Mouse (Mus musculus) hematopoietic stem cell, adult 5-6 weeks (primary cell): ENCODE data around the gene Tnfrsf14. TPM values are rescaled to one million over a fixed set of nuclear protein-coding genes. Genes with fewer than 3 reads are reported as not detected.

Source experiments
- ATAC-seq, 2 experiments: fragments of 125-278 bp in 1 of 2; replicated peaks in 1 of 2; 2 replicates each; pipeline ENCODE4 v1.8.0; 2016 to 2017; ENCODE audit warnings: inconsistent platforms in 2 of 2, mild to moderate bottlenecking in 2 of 2, moderate number of reproducible peaks in 2 of 2, low read depth in 1 of 2, moderate TSS enrichment in 1 of 2; ENCODE audit not compliant: low FRiP score in 2 of 2, poor library complexity in 2 of 2, severe bottlenecking in 2 of 2, insufficient read depth in 1 of 2, low TSS enrichment in 1 of 2
- total RNA-seq: library from RNA; stranded (forward); fragments of 172-1452, 232-1000 nt; gene quantifications from 2 replicates; pipeline ENCODE4 v1.2.3, GENCODE M21; 2017

Gene Tnfrsf14
- total RNA-seq = 29.9 and 48.0 TPM in 2 replicates

DNA sequence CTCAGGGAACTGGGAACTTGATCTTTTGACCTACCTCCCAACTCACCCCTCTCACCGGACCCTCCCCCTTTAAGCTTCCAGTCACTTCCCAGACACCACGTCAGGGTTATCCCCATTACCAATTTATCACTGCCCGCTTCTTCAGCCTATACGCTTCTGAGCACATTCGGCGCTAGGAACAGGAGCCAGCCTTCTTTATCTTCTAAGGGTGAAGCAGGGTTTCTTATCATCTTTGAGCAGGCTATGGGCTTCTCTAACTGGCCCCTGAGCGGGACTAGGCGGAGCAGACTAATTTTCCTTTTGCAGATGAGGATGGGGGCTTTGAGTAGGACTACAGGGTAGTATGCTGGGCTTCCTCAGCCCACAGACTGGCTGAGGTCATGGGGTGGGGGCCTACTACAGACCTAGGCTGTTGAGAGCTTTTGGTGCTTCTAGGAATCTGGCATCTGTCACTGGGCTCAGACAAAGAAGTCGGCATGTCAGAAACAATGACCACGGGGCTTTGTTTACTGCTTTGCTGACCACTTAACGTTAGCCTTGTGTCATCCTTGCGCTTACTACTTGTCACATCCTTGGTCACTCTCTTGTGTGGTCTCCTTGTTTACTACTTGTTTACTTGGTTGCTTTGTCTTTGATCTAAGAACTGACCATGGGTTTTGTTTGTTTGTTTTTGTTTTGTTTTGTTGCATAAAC, at the start of gene Tnfrsf14:
TSS of gene Tnfrsf14 (minus strand) at position 169 of the 693 bp plus-strand sequence.
- ATAC-seq = peak; percentile 13 to 19; a peak in 1 of 4 replicates

DNA sequence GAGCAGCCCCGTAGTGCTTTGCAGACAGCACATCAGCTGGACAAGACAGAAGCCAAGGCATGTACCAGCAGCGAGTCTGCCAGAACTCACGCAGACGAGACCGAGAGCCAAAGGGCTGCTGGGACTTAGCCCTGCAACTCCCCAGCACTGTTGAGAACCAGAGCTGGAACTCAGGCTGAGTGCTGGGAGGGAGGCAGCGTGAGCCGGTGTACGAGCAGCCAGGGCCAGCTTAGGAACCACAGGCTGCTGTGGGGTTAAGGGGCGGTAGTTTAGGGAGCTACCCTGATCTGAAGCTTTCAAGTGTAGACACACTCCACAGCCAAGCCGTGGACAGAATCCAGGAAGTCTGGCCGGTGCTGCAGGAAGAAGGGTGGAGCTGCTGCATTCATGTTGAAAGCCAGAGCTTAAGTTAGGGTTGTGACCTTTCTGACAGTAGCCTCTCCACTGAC, 45.8 kb upstream of the Tnfrsf14 start:
- no peak for ATAC-seq

DNA sequence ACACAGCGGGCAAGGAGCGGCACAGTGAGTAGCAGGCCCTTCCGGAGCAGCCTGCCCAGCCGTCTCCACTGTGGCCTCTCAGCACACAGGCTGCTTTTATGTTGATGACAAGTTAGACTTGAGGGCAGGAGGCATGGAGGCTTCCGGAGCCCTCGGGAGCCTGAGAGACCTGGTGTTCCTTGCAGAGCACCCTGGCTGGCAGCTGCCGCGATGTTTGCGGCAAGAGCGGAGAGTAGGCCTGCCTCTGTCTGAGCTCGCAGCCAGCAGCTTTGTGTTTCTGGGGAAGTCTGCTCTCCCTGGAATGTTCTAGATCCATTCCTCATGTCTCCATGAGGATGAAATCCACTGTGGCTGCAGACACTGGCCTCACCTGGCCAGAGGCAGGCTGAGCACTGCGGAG, 44.2 kb upstream of the Tnfrsf14 start:
- no peak for ATAC-seq

DNA sequence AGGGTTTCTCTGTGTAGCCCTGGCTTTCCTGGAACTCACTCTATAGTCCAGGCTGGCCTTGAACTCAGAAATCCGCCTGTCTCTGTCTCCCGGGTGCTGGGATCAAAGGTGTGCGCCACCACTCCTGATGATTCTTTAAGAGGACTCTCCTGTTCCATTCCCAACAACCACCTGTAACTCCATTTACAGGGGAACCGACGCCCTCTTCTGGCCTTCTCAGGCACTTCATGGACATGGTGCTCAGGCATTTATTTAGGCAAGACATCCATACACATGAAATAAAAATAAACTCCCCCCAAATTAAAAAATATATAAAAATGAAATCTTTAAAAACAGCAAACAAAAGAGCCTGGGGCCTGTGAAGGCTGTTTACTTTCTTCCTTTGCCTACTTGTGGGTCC, 38.8 kb upstream of the Tnfrsf14 start:
- ATAC-seq = no peak

DNA sequence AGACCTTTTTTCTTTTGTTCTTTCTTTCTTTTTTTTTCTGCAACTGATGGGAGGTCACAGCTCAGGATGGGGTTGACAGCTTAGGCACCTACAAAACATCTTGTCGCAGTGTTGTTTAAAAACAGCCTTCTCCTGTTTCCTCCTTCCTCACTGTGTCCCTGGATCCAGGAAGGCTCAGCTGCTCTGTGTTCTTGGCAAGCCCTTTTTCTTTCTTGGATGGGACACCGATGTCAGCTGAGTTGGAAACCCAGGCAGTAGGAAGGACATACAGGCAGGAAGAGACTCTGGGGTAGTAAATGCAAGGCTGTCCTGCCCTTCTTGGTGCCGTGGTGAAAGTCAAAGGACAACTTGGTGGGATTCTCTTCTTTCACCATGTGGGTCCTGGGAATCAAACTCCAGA, 37.5 kb upstream of the Tnfrsf14 start:
- no peak for ATAC-seq

DNA sequence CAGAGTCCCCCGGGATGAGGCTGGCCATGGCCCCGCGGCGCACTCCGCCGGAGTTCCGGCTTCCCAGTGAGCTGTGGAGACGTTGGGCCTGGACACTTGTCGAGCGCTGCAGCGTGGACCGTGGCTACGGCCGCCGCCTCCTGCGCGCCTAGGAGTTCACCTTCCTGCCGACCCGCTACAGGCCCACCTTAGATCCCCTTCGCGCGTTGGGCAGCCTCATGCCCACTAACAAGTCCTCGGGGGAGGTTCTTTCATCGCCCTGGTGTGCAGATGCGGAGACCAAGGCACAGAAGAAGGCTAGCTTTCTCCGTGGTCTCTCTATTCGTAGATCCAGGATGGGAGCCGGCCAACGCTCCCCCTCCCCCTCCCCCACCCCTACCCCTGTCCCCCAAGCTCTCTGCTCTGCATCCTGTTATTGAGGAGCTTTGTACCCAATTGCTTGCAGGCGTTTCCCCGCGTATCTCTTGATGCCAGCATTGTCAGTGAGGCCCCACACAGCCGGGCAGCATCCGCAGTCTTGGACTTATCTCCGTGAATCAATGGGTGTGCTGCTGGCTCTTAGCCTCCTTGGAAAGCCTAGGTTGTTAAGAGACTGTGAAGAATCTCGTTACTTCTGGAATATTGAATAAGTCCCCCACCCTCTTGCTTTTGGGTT, 36.3 kb upstream of the Tnfrsf14 start:
- ATAC-seq = 0 out of 4 replicates have a peak, but pooled peaks of 1 of the 2 experiments have one; percentile 0

DNA sequence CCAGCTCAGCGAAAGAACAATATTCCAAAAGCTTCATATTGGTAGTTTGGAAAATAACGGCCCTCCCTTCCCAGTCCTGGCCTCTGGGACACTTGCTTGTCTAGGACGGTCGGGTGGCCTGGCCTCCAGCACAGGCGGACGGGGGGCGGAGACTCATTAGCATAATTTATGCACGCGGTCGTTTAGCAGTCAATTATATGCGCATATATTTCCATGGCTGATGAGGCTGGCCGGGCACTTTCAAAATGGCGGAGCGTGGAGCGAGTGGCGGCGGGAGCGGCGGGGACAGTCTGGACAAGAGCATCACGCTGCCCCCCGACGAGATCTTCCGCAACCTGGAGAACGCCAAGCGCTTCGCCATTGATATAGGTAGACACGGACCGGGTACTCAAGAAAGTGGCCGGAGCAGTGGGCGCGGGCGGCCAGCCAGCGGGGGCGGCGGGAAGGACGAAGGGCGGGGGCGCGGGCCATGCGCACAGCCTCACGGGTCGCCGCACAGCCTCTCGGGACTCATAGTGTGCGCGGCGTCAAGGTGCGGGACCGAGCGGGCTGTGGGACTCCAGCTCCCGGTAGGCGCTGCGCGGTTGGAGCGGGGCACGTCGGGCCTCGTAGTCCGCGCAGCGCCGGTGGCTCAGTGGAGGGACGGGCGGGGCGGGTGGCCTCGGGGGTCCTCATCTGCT, 35.7 kb upstream of the Tnfrsf14 start, which contains the start of gene Pank4:
TSS of gene Pank4 (plus strand) at position 223 of the 680 bp plus-strand sequence.
- ATAC-seq = peak; percentile 68 to 74

DNA sequence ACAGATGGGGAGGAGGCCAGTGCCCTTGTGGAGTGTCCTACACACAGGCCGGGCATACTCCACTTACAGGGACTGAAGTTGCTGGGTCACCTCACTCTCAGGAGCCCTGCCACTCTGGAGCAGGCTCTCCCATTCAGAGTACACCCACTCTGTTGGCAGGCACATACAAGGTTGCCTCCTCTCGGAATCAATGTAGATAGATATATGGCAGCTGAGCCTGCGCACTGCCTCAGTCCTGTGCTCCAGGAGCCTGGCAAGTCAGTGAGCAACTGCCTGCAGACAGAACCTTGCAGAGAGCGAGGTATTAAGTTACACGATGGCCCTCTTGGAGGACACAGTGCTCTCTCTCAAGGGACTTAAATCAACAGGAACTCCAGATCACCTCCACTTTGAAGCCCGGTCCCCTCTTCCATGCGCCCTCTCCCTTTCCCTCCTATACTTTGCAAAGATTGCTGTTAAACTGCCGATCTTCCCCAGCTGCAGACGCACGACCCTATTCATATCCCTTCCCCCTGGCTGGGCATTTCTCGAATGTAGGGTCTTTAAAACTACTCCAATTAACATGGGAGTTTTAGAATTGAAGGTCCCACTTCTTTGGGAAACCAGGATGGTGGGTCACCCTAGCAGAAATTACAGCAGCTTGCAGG, 35.0 kb upstream of the Tnfrsf14 start:
- no peak for ATAC-seq

DNA sequence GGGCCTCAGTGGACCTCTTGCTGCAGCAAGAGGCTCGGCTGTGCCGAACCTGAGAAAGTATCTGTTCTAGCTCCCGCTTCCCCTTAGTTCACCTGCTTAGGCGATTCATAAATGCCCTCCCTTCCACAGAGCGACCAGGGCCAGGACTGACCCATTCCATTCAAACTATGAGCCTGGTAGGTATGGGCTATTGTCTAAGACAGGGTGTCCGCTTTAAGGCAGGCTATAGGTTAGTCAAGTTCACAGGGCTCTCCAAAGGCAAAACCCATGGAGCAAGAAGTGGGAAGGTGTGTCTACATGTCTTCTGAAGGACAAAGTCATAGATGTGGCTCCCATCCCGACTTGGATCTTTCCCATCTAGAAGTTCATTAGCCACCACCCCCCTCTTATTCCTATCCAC, 34.3 kb upstream of the Tnfrsf14 start:
- no peak for ATAC-seq

DNA sequence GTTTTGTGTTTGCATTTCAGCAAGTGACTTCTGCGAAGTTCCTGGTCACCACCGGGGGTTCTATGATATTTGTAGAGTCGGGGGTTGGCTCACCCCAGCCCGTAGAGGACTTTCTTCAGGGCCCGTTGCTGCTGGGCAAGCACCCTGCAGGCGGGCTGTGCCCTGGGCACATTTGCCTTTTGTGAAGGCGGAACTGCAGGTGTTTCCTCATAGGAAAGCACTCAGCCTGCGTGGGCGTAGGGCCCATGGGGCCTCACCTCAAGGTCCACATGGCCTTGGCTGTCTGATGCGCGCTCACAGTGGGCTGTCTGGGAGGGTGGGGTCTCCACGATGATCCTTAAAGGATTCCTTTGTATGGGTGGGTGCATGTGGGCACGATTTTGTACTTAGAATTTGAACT, 33.5 kb upstream of the Tnfrsf14 start:
- ATAC-seq = peak; percentile 71 to 74

DNA sequence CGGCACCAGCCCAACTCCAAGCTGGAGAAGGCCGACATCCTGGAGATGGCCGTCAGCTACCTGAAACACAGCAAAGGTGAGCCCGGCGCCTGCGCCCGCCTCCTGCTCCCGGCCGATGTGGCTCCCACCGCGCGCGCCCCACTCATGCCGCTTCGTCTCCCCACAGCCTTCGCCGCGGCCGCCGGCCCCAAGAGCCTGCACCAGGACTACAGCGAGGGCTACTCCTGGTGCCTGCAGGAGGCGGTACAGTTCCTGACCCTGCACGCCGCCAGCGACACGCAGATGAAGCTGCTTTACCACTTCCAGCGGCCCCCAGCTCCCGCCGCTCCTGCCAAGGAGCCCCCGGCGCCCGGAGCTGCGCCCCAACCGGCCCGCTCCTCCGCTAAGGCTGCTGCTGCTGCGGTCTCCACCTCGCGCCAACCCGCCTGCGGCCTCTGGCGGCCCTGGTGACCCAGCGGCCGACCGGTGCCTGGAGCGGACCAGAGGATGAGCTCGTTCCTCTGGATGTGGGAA, 32.9 kb upstream of the Tnfrsf14 start:
- 0 out of 4 replicates have a peak, but pooled peaks have one; percentile 11 to 13 for ATAC-seq

DNA sequence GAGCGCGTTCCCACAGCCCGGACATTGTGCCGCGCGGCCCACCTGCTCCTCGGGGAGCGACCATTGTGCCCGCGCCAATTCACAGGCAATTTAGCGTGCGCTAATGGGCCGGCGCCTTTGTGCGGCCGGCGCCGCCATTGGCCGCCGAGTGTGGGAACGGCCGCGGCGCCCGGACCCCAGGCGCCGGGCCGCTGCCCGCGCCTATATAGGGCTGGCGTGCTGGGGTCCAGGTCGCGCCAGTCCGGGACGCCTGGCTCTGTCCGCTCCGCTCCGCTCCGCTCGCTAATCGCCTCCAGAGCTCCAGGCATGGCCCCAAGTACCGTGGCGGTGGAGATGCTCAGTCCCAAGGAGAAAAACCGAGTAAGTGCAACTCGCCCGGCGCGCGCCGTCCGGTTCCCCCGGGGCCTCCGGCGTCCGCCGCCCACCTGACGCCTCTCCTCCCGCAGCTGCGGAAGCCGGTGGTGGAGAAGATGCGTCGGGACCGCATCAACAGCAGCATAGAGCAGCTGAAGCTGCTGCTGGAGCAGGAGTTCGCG, 32.4 kb upstream of the Tnfrsf14 start, which contains the start of gene Hes5:
TSS of gene Hes5 (plus strand) at position 234 of the 536 bp plus-strand sequence.
- ATAC-seq = no peak

DNA sequence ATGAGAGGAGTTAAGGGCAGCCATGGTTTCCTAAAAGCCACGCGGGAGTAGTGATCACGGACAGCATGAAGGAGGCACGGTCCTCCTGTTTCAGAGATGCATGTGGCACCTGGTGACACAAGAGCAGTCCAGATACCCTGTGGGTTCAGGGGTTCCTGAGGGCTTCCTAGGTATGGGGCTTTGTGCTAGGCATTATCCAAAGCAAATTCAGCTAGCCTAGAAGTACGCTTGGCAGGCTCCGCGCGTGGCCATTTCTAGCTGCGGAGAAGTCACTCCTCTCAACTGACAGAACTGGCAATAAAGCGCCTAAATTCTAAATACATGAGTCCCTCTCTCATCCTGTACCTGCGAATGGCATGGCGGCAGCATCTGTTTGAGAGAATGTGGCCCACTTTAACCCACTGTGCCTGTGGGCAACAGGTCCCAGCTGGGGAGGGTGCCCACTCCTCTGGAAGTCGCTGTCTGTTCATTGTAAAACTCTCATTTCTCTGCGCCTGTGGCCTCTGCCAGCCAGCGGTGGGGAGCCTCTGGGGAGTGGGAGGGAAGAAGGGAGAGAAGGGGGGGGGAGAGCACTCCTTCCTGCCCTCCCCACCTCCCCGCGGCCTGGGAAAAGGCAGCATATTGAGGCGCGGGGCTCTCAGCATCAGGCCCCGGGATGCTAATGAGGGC, 31.8 kb upstream of the Tnfrsf14 start:
- ATAC-seq = no peak

DNA sequence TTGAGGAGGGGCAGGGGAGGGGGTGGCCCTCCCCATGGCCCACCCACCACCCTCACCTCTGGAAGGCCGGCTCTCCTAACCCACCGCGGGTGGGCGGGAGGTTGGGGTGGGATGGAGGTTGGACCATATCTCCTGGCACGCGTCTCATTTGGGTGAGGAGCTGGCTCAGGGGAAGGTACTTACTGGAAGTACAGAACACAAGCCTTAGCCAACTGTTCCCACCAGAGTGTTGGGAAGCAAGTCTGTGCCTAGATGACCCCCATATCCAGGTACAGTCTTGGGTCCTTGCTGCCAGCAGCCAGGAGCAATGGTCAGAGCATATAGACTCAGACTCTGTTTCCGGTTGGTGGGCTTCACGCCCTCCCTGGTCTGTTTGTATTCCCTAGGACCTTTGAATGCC, 30.3 kb upstream of the Tnfrsf14 start:
- ATAC-seq = no peak

DNA sequence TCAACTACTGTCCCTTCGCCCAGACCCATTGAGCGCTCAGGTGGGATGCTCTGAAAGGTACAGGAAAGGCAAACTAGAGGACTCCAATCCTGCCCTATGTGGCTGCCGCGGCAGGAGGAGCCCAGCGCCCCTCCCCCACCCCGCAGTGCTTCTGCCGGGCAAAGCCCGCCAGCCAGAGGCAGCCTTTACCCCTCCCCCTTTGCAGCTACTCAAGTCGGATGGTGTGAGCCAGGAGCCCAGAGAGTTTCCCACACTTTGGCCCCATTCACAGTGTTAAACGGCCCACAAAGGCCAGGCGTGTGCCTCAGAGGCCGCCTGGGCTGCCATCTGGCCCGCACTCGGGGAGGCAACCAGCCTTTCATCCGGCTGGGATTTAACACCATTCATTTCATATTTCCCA, 29.8 kb upstream of the Tnfrsf14 start:
- no peak for ATAC-seq

DNA sequence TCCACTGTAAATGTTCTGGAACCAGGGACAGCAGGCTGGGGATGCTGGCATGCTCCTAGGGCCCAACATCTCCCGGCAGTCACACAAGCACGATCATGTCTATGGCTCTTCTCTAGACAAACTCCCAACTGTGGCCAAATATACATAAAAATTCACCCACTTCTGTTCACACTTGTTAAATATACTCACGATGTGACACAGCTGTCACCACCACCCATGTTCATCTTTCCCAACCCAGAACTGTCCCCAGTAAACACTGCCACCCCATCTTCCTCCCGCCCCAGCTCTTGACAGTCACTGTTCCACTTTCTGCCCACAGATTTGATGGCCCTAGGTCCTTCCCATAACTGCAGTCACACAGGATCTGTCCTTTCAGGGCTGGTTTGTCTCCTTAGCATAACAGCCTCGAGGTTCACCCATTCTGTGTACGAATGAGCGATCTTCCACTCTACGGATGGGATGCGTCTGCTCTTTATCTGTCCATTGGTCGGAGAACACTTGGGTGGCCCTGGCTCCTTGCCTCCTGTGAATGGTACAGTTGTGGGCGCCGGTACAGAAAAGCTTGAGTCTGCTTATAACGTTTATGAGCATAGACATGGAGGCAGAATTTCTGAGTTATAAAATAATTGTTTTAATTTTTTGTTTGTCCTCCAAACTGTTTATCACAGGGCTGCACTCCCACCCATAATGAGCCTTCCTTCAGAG, 29.1 kb upstream of the Tnfrsf14 start:
- ATAC-seq = no peak
